Mouse (Mus musculus) spleen, postnatal 10 days (tissue): Measurements from ENCODE around the gene Jam2.

Experiments
- DNase-seq, 2 experiments: peaks; one replicate each; pipeline ENCODE4 v3.0.0; 2021 to 2022; ENCODE audit warnings: low spot score in 2 of 2

Gene Jam2

GRCm38 (mm10) chr16:84779718-84780117 lies 5.8 kb downstream of the Jam2 start:
- DNase-seq: no peak

GRCm38 (mm10) chr16:84783279-84783678 lies 9.4 kb downstream of the Jam2 start:
- DNase-seq: no peak

- no peak for DNase-seq
Measured at GRCm38 (mm10) chr16:84784966-84785365, 11.0 kb downstream of the Jam2 start.

- DNase-seq: no peak
Measured at GRCm38 (mm10) chr16:84790595-84791165, 16.8 kb downstream of the Jam2 start.

GRCm38 (mm10) chr16:84793401-84793800 lies 19.5 kb downstream of the Jam2 start:
- no peak for DNase-seq

GRCm38 (mm10) chr16:84795337-84795736 lies 21.4 kb downstream of the Jam2 start:
- no peak for DNase-seq

- DNase-seq: no peak
Measured at GRCm38 (mm10) chr16:84796678-84797077, 22.8 kb downstream of the Jam2 start.

- DNase-seq: no peak
Measured at GRCm38 (mm10) chr16:84800038-84800437, 26.1 kb downstream of the Jam2 start.

GRCm38 (mm10) chr16:84802217-84802616 lies 28.3 kb downstream of the Jam2 start:
- peak in 1 of 2 experiments; percentile 19 for DNase-seq

- no peak for DNase-seq
Measured at GRCm38 (mm10) chr16:84804866-84805265, 30.9 kb downstream of the Jam2 start.

- DNase-seq: no peak
Measured at GRCm38 (mm10) chr16:84806175-84806574, 32.3 kb downstream of the Jam2 start.

GRCm38 (mm10) chr16:84807874-84808273 lies 34.0 kb downstream of the Jam2 start:
- no peak for DNase-seq

GRCm38 (mm10) chr16:84810254-84810653 lies 36.3 kb downstream of the Jam2 start:
- no peak for DNase-seq

- DNase-seq: no peak
Measured at GRCm38 (mm10) chr16:84813852-84814251, 39.9 kb downstream of the Jam2 start.

GRCm38 (mm10) chr16:84814511-84814910 lies 40.6 kb downstream of the Jam2 start:
- DNase-seq: no peak

- DNase-seq: peak in 1 of 2 experiments; percentile 28
Measured at GRCm38 (mm10) chr16:84817423-84817822, 43.5 kb downstream of the Jam2 start.

GRCm38 (mm10) chr16:84825009-84825408 lies 51.1 kb downstream of the Jam2 start:
- DNase-seq: no peak

- DNase-seq: no peak
Measured at GRCm38 (mm10) chr16:84831696-84832095, 57.8 kb downstream of the Jam2 start.

GRCm38 (mm10) chr16:84832736-84833135 lies 58.8 kb downstream of the Jam2 start:
- no peak for DNase-seq

GRCm38 (mm10) chr16:84834344-84834743 lies 60.4 kb downstream of the Jam2 start:
- no peak for DNase-seq

GRCm38 (mm10) chr16:84834745-84835440 lies 61.0 kb downstream of the Jam2 start, which contains the start of gene Gabpa:
Gene Gabpa (plus strand): TSS chr16:84834925.
- DNase-seq: peak; percentile 84 to 93

- peak in 1 of 2 experiments; percentile 69 for DNase-seq
Measured at GRCm38 (mm10) chr16:84835441-84835822, 61.5 kb downstream of the Jam2 start, which contains the start of gene Atp5j. Gene Atp5j (minus strand): TSS chr16:84835625.
